8 mouse cellular contexts compared by ENCODE assay signal in genomic region chr7:126428154-126428553, GRCm38 (mm10). TPM values are rescaled to one million over a fixed set of nuclear protein-coding genes. Genes with fewer than 3 reads are reported as not detected.
DNase-seq lines count a peak whose midpoint lies in the region; ATAC-seq and TF ChIP-seq lines count a peak whose summit lies in the region.

No protein-coding gene starts in this region.

- 9% methylated on average over 4 of the region's 4 CpGs for WGBS in heart, embryonic 10.5 days
- WGBS in forebrain, postnatal 0 days = 14% methylated on average over 4 of the region's 4 CpGs

- peak overlapping the region; percentile 88 for H3K9ac ChIP-seq in forebrain, postnatal 0 days

- TF ChIP-seq CTCF in G1E (IDR thresholded peaks at IDR 0.05; ENCODE audit: low read depth, low read length) = no peak
- TF ChIP-seq CTCF in forebrain, postnatal 0 days (IDR thresholded peaks at IDR 0.05; ENCODE audit: low read depth) = no peak

- H3K36me3 ChIP-seq in heart, embryonic 10.5 days = peaks cover 20% of the 10 kb centered on the region; the same call in 1 of the 2 replicates
- peaks cover 26% of the 10 kb centered on the region for H3K36me3 ChIP-seq in G1E (replicated peaks)
- no peaks in the 10 kb centered on the region; the same call in 1 of the 2 replicates for H3K36me3 ChIP-seq in forebrain, postnatal 0 days (ENCODE audit: insufficient read depth)

- peak overlapping the region; percentile 90 for H3K4me2 ChIP-seq in forebrain, postnatal 0 days (ENCODE audit: low read depth)

- H3K4me3 ChIP-seq in heart, embryonic 10.5 days = peak overlapping the region; percentile 81
- peak overlapping the region; percentile 83; the same call in 1 of the 2 replicates for H3K4me3 ChIP-seq in G1E (ENCODE audit: low read depth, low read length)
- peak overlapping the region; percentile 66 for H3K4me3 ChIP-seq in forebrain, postnatal 0 days (ENCODE audit: low read depth, low read length)

- peaks cover 28% of the 10 kb centered on the region for H3K4me1 ChIP-seq in heart, embryonic 10.5 days
- H3K4me1 ChIP-seq in G1E (ENCODE audit: insufficient read depth, low read depth, low read length) = peaks cover 18% of the 10 kb centered on the region
- H3K4me1 ChIP-seq in forebrain, postnatal 0 days (ENCODE audit: insufficient read depth) = peaks cover 12% of the 10 kb centered on the region

- H3K9me3 ChIP-seq in heart, embryonic 10.5 days = no peaks in the 10 kb centered on the region
- peaks cover 18% of the 10 kb centered on the region for H3K9me3 ChIP-seq in G1E (replicated peaks)
- no peaks in the 10 kb centered on the region for H3K9me3 ChIP-seq in forebrain, postnatal 0 days (ENCODE audit: low read length)

- peak; percentile 63 for ATAC-seq in G1E (ENCODE audit: extremely low read depth, insufficient number of reproducible peaks, low FRiP score, poor library complexity, severe bottlenecking)
- ATAC-seq in forebrain, postnatal 0 days = no peak
- ATAC-seq in megakaryocyte, adult 5-6 weeks (ENCODE audit: poor library complexity, severe bottlenecking) = 0 out of 2 replicates have a peak, but pooled peaks have one; percentile 6

- DNase-seq in heart, embryonic 10.5 days (ENCODE audit: low spot score) = no peak
- DNase-seq in heart, adult 8-10 months (ENCODE audit: low spot score) = no peak
- DNase-seq in G1E (ENCODE audit: low spot score) = peak; percentile 46
- no peak for DNase-seq in forebrain, postnatal 0 days
- DNase-seq in gastrocnemius, adult 18-20 months (ENCODE audit: low spot score) = no peak
- no peak for DNase-seq in left cerebral cortex, adult 9 months (ENCODE audit: low spot score in 2 of 2)
- DNase-seq in urinary bladder, postnatal 10 days (ENCODE audit: low spot score) = no peak

- H3K27me3 ChIP-seq in heart, embryonic 10.5 days (ENCODE audit: insufficient read depth, poor library complexity, severe bottlenecking) = peaks cover 3% of the 10 kb centered on the region; the same call in 1 of the 2 replicates
- peaks cover 10% of the 10 kb centered on the region; the same call in 1 of the 2 replicates for H3K27me3 ChIP-seq in G1E (ENCODE audit: insufficient read depth, low read length)
- H3K27me3 ChIP-seq in forebrain, postnatal 0 days (ENCODE audit: insufficient read depth, low read length) = no peaks in the 10 kb centered on the region

- peak overlapping the region; percentile 95 for H3K27ac ChIP-seq in heart, embryonic 10.5 days
- peak overlapping the region; percentile 88 for H3K27ac ChIP-seq in forebrain, postnatal 0 days (ENCODE audit: low read depth, low read length)

RNA-seq across cellular contexts. Expression of gene Rabep2, which starts 0.4 kb away (rescaled TPM):
- polyA plus RNA-seq in heart, embryonic 10.5 days (2016; fragmentation: Nextera tagmentation; extraction: Ambion mirVana) = 25.5 and 25.8 TPM in 2 replicates
- total RNA-seq in heart, adult 8-10 months (2022) = 1 to 10 TPM; 5.9 to 9.9 (median 6.0) TPM
- 1.7 and 2.9 TPM in 2 replicates for total RNA-seq in G1E (2014; fragmentation: Nextera tagmentation)
- 16.0 and 16.1 TPM in 2 replicates for total RNA-seq in G1E (2017)
- polyA plus RNA-seq in G1E (2012) = 21.7 and 28.3 TPM in 2 replicates
- total RNA-seq in forebrain, postnatal 0 days (2014; rRNA removed) = 26.1 and 26.4 TPM in 2 replicates
- polyA plus RNA-seq in forebrain, postnatal 0 days (2015; fragmentation: Nextera tagmentation; extraction: Ambion mirVana) = 17.3 and 19.3 TPM in 2 replicates
- total RNA-seq in megakaryocyte, adult 5-6 weeks (2015) = 6.7 and 6.8 TPM in 2 replicates
- 21.4 and 25.0 TPM in 2 replicates for total RNA-seq in megakaryocyte, adult 5-6 weeks (2017)
- total RNA-seq in gastrocnemius, adult 18-20 months (2021) = 10 to 100 TPM; 10.6 to 13.1 TPM

RNA-seq across cellular contexts. Expression of gene Cd19, which starts 13.5 kb away (rescaled TPM):
- polyA plus RNA-seq in heart, embryonic 10.5 days (2016; fragmentation: Nextera tagmentation; extraction: Ambion mirVana) = not detected in 2 replicates
- 1 to 10 TPM in 1 of 4 experiments, under 1 TPM in 3; 0.19 to 1.4 (median 0.50) TPM for total RNA-seq in heart, adult 8-10 months (2022)
- total RNA-seq in G1E (2014; fragmentation: Nextera tagmentation) (not detected in 2 replicates), G1E (2017) (not detected in 2 replicates)
- not detected in 2 replicates for polyA plus RNA-seq in G1E (2012)
- total RNA-seq in forebrain, postnatal 0 days (2014; rRNA removed) = 0.67 TPM in 1 of 2 replicates, not detected in the other
- not detected in 2 replicates for polyA plus RNA-seq in forebrain, postnatal 0 days (2015; fragmentation: Nextera tagmentation; extraction: Ambion mirVana)
- total RNA-seq in megakaryocyte, adult 5-6 weeks (2015) = 0.20 and 1.1 TPM in 2 replicates
- 0.24 TPM in 1 of 2 replicates, not detected in the other for total RNA-seq in megakaryocyte, adult 5-6 weeks (2017)
- total RNA-seq in gastrocnemius, adult 18-20 months (2021) = not detected

RNA-seq across cellular contexts. Expression of gene Nfatc2ip, which starts 31.6 kb away (rescaled TPM):
- polyA plus RNA-seq in heart, embryonic 10.5 days (2016; fragmentation: Nextera tagmentation; extraction: Ambion mirVana) = 1.5 and 1.6 TPM in 2 replicates
- 1 to 10 TPM; 3.1 to 6.2 (median 3.9) TPM for total RNA-seq in heart, adult 8-10 months (2022)
- total RNA-seq in G1E (2014; fragmentation: Nextera tagmentation) = 16.4 and 22.0 TPM in 2 replicates
- total RNA-seq in G1E (2017) = 13.2 and 16.8 TPM in 2 replicates
- polyA plus RNA-seq in G1E (2012) = 5.0 and 5.9 TPM in 2 replicates
- 5.2 and 6.3 TPM in 2 replicates for total RNA-seq in forebrain, postnatal 0 days (2014; rRNA removed)
- polyA plus RNA-seq in forebrain, postnatal 0 days (2015; fragmentation: Nextera tagmentation; extraction: Ambion mirVana) = 2.2 and 2.4 TPM in 2 replicates
- total RNA-seq in megakaryocyte, adult 5-6 weeks (2015) = 10.1 and 11.7 TPM in 2 replicates
- 13.9 and 16.6 TPM in 2 replicates for total RNA-seq in megakaryocyte, adult 5-6 weeks (2017)
- total RNA-seq in gastrocnemius, adult 18-20 months (2021) = 1 to 10 TPM; 3.3 to 3.4 TPM

RNA-seq across cellular contexts. Expression of gene Atp2a1, which starts 34.8 kb away (rescaled TPM):
- 6.8 and 9.5 TPM in 2 replicates for polyA plus RNA-seq in heart, embryonic 10.5 days (2016; fragmentation: Nextera tagmentation; extraction: Ambion mirVana)
- 10 to 100 TPM in 1 of 4 experiments, 1 to 10 TPM in 3; 6.8 to 12.2 (median 8.8) TPM for total RNA-seq in heart, adult 8-10 months (2022)
- total RNA-seq in G1E (2014; fragmentation: Nextera tagmentation) (0.29 TPM in 1 of 2 replicates, not detected in the other), G1E (2017) (not detected in 2 replicates)
- polyA plus RNA-seq in G1E (2012) = 0.02 TPM in 1 of 2 replicates, not detected in the other
- 0.24 and 0.54 TPM in 2 replicates for total RNA-seq in forebrain, postnatal 0 days (2014; rRNA removed)
- polyA plus RNA-seq in forebrain, postnatal 0 days (2015; fragmentation: Nextera tagmentation; extraction: Ambion mirVana) = 0.10 and 0.45 TPM in 2 replicates
- 0.07 and 0.52 TPM in 2 replicates for total RNA-seq in megakaryocyte, adult 5-6 weeks (2015)
- not detected in 2 replicates for total RNA-seq in megakaryocyte, adult 5-6 weeks (2017)
- total RNA-seq in gastrocnemius, adult 18-20 months (2021) = over 10,000 TPM; 23,271 to 27,147 TPM

RNA-seq across cellular contexts. Expression of gene Sh2b1, which starts 47.1 kb away (rescaled TPM):
- polyA plus RNA-seq in heart, embryonic 10.5 days (2016; fragmentation: Nextera tagmentation; extraction: Ambion mirVana) = 46.3 and 47.1 TPM in 2 replicates
- 10 to 100 TPM; 38.6 to 46.6 (median 44.3) TPM for total RNA-seq in heart, adult 8-10 months (2022)
- total RNA-seq in G1E (2014; fragmentation: Nextera tagmentation) (24.0 and 24.6 TPM in 2 replicates), G1E (2017) (8.3 and 8.9 TPM in 2 replicates)
- polyA plus RNA-seq in G1E (2012) = 55.6 and 61.5 TPM in 2 replicates
- total RNA-seq in forebrain, postnatal 0 days (2014; rRNA removed) = 31.0 and 35.4 TPM in 2 replicates
- polyA plus RNA-seq in forebrain, postnatal 0 days (2015; fragmentation: Nextera tagmentation; extraction: Ambion mirVana) = 66.0 and 70.4 TPM in 2 replicates
- 18.2 and 20.6 TPM in 2 replicates for total RNA-seq in megakaryocyte, adult 5-6 weeks (2015)
- 9.9 and 10.6 TPM in 2 replicates for total RNA-seq in megakaryocyte, adult 5-6 weeks (2017)
- 10 to 100 TPM; 49.2 to 51.0 TPM for total RNA-seq in gastrocnemius, adult 18-20 months (2021)
